Mouse (Mus musculus) bone marrow, adult 2 months (tissue): ENCODE data around the gene Gabbr2.

Experiments used
- CTCF ChIP-seq: fragments of 200-500 bp; IDR thresholded peaks from 2 replicates; pipeline ENCODE4 v1.5.1; 2011; ENCODE audit warnings: low read length, control low read depth; ENCODE audit not compliant: control insufficient read depth, insufficient read depth
- POLR2A ChIP-seq: fragments of 200-500 bp; IDR thresholded peaks from 2 replicates; pipeline ENCODE4 v1.6.1; 2011; ENCODE audit warnings: low read depth, mild to moderate bottlenecking, control low read depth, low read length, borderline replicate concordance; ENCODE audit not compliant: control insufficient read depth

- TF ChIP-seq CTCF (no peak), POLR2A (no peak)
These were observed 295.2 kb downstream of the Gabbr2 start for GRCm38 (mm10) chr4:46696467-46696866.
